Mouse (Mus musculus): Measurements from ENCODE around the gene Gsta3.
"Not testable (repeated sequence)": the region's sequence is repeated elsewhere in the genome, so short reads cannot be mapped to it uniquely, and the experiment has no call there.

Gene Gsta3

DNA sequence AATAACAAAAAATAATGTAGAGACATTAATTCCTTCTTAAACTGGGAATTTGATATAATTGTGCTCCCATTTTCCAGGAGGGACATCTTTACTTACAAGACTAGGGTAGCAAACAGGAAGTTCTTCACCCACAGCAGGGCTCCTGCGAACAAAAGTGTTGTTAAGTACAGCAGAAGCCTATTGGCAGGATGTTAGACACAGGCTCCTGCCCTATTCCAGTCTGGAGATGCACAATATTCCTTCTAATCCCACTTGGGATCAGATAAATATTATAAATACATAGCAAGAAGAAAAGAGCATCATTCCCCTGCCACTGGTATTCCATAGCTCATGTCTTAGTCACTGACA lies 12.9 kb downstream of the Gsta3 start:
- DNase-seq (ENCODE audit: low spot score in 2 of 2): no peak

DNA sequence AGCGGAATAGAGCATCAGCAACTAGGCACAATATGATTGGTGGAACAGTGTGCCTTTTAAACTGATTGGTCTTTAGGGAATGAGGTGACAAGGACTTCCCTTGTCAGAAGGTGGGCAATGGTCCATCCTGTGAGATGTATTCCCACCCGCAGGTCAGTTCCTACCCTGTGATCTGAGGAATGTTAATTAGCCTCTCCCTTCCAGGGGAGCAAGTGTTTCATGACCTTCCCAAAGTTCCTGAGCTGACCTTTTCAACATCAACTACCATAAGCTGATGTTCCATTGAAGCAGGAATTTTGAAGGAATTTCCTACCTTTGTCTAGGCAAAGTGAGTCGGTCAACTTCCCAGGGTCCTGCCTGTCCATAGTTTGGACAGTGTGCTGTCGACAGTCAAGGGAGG lies 13.5 kb downstream of the Gsta3 start:
- DNase-seq (ENCODE audit: low spot score in 2 of 2): no peak

DNA sequence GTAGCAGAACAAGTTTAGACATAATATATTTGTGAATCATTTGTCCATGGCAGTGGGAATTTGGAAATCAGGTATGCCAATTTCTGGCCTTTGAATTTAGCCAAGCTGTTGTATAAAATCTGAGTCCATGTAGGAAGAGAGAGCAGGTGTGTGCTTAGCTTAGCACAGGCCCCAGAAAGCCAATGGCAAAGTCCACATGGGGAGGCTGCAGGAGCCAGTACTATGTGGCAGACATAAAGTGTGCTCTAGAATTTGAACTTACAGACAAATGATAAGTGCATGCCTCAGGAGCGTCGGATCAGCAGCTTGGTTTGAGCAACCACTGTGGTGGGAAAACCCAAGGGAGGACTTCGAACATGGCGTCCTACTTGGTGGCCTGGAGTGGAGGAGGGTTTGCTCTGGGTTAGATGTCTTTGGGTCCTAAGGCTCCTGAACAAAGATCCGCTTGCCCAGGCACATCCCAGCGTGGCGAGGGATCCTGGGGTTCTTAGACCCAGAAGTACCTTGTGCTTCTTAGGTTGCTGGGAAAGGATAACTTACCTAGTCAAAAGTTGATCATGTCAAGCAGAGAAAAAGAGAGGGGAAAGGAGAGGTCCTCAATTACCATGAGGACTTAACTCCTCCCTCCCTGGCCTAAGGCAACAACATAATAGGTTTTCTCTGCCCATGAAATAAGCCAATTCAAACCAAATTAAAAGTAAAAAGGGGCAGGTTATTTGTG lies 15.4 kb downstream of the Gsta3 start:
- DNase-seq (ENCODE audit: low spot score in 2 of 2): no peak

DNA sequence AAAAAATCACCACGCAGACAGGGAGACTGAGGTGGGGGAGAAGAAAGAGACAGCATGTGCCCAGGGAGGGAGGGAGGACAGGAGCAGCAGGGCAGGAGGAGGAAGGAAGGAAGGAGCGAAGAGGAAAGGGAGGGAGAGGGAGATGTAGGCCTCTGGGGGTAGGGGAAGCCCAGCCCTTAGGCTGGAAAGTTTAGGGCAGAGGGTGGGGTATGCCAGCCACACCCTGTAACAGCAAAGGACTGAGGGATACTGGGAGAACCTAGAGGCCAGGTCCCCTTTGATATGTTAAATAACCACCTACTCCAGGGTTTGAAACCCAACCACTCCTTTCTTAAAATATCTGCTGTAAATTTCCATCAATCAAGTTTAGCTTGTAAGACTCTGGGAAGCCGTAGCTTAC lies 16.0 kb downstream of the Gsta3 start:
- DNase-seq (ENCODE audit: low spot score in 2 of 2): no peak

DNA sequence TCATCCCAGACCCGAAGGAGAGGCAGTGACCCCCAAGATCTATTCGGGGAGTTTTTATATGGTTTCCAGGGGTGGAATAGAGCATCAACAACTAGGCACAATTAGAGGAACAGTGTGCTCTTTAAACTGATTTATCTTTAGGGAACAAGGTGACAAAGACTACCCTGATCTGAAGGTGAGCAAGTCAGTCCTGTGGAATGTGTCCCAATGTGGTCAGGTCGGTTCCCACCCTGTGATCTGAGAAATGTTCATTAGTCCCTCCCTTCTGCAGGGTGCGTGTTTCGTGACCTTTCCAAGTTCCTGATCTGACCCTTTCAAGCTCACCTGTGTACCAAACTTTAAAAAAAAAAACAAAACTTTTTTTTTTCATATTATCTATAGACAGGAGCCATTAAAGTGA lies 16.5 kb downstream of the Gsta3 start:
- DNase-seq (ENCODE audit: low spot score in 2 of 2): no peak

DNA sequence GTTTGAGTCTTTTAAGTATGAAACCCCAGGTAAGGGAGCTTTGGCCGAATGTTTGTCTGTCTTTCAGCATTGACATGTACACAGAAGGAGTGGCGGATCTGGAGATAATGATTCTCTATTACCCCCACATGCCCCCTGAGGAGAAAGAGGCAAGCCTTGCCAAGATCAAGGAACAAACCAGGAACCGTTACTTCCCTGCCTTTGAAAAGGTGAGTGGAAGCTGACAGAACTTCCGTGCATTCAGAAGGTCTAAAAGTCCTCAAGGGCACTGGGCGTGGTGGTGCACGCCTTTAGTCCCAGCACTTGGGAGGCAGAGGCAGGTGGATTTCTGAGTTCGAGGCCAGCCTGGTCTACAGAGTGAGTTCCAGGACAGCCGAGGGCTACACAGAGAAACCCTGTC lies 19.6 kb downstream of the Gsta3 start:
- DNase-seq (ENCODE audit: low spot score in 2 of 2): not testable (repeated sequence)

DNA sequence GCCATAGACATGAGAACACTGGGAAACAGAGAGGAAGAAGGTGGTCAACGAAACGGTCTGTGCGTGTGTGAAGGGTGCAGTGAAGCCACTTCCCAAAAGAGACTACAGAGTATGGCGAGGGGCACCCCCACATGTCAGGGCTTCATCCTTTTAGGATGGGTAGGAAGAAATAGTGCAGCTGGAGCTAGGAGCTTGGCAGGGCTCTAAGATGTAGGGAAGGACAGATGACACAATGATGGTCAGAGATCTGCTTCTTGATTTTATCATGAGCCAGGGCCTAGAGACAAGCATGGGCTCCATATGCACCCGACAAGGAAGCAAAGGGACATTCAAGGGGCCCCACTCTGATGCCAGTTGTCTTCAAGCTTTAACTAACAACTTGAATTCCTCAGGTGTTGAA lies 22.0 kb downstream of the Gsta3 start:
- DNase-seq (ENCODE audit: low spot score in 2 of 2): no peak

DNA sequence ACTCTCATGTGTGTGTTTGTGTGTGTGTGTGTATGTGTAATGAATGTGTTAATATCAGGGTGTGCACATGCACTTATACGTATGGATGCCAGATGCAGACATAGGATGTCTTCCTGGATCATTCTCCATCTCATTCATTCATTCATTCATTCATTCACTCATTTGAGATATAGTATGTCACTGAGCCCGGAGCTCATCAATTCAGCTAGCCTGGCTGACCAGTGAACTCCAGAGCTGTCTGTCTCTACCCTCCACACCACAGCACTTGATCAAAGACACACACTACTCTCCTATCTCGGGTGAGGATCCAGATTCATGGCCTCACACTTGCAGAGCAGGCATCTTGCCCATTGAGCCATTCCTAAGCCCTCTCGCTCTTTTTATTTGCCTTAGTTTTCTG lies 23.6 kb downstream of the Gsta3 start:
- no peak for DNase-seq (ENCODE audit: low spot score in 2 of 2)

DNA sequence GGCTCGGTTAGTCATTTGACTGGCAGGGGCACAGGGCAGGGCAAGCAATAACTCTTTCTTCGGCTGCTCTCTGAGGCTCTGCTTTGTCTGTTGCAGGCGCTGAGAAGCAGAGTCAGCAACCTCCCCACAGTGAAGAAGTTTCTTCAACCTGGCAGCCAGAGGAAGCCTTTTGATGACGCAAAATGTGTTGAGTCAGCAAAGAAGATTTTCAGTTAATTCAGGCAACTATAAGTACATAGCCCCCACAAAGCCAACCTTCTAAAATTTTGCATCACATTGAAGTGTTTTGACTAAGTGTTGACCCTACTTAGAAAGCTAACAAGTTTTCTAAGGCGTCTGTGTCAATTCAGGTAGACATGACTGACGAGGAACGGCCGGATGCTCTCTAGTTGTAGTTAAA lies 24.4 kb downstream of the Gsta3 start:
- DNase-seq (ENCODE audit: low spot score in 2 of 2): no peak

DNA sequence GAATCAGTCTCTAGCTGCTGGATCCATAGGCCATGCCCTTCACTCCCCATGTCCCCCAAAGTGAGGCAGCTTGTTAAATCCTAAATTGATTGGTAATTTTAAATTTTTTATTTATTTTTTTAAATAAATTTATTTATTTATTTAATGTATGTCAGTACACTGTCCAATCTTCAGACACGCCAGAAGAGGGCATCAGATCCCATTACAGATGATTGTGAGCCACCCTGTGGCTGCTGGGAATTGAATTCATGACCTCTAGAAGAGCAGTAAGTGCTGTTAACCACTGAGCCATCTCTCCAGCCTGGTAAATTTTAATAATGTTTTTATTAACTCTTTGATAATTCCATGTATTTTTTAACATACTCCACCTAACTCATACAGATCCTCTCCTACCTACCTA lies 26.4 kb downstream of the Gsta3 start:
- DNase-seq (ENCODE audit: low spot score in 2 of 2): no peak

DNA sequence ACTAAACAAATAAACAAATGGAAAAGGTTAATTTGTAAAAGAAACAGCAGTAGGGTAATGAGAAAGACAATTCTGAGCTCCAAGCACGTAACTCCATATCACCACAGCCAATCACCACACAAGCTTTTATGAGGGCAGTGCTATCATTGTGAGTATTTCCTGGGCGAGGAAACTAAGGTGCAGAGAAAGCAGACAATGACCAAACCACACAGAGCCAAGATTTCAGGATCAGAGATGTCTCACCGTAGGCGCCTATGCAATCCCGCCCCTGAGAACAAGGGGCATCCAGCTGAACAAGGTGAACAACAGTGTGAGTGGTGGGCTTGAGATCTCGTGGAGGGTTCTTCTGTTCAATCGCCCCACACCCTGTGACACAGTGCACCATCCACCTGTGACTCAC lies 27.1 kb downstream of the Gsta3 start:
- DNase-seq (ENCODE audit: low spot score in 2 of 2): not testable (repeated sequence)

DNA sequence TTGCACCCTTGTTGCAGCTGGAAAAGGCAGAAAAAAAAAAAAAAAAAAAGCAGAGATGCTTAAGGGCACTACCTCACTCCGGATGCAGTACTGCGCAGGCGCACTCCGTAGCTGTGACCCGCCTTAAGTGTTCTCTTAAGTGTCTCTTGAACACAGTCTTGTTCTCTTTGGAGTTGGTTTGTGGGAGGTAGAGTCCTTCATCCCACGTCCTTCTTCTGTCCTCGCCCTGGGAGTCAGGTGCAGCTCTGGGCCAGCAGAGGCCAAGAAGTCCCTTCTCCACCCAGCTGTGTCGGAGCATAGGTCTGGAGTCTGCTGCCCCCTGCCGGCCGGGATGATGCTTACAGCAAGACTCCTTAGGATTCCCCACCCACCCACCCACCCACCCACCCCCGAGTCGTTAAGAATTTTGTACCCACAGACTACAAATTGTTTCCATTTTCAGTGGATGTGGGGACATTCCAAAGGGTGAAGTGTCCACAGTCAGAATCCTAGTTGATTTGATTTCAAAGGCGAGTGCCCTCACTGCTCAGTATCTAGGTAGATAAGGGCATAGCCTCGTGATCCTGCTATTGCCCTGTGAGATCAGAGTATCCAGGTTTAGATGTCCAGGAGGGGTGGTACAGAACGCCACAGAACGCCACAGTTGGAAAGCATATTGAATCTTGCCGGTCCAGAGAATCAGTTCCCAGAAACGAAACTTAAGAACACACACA lies 31.1 kb downstream of the Gsta3 start:
- DNase-seq (ENCODE audit: low spot score in 2 of 2): peak; percentile 44 to 79

DNA sequence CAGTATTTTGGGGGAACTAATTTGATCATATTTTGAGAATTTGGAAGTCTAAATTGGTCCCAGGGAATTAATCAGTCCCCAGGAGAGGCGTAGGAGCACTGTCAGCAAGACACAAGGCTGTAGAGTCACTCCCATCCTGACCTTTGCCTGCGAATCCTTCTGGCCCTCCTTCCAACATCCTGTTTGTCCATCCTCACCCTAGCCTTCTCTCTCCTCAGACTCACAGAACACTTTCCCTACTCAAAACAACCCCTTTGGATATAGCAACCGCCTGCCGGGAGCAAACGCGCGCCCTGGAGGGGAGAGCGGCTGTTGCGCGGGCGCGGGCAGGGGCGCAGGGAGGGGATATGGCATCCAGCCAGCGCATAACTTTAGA lies 31.7 kb downstream of the Gsta3 start:
- DNase-seq (ENCODE audit: low spot score in 2 of 2): peak in 1 of 2 experiments; percentile 22

DNA sequence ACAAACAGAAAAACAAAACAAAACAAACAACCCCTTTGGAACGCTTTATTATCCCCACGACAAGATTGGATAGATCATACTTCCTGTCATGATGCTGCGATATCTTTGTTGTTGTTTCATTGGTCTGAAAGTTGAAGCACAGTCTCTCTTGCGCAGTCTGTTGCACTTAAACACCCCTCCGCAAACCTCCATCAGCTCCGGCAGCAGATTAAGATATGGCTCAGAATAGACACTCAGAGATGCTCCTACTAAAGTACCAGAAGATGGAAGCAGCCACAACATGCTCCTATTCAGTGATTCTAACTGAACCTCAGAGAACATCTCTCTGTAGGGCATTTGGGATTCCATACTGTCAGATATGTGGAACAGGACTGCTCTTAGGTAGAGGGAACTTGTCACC lies 32.7 kb downstream of the Gsta3 start:
- DNase-seq (ENCODE audit: low spot score in 2 of 2): no peak

DNA sequence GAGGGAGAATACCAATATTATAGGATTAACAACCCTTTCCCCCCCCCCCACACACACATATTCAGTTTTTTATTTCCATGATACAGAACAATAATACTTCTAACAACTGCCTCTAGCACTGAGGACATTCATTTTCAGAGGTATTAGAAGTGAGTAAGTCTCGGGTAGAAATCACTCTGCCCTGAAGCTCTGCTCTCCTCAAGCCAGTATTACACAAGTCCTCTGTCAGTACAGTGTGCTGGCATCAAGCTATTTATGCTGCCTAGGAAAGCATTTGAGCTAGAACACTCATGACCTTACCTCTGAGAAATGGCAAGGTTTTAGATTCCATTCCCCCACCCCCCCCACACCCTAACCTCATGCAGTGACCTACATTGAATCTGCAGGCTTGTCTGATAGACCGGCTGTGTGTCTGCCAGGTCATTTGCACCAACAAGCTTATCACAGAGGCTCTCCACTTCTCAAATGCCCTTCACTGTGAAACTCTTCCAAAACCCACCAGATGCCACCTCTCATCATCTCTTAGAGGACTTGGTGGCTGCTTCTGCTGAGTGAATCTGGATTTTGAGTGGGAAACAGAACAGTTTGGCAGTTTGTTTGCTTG lies 34.1 kb downstream of the Gsta3 start:
- DNase-seq (ENCODE audit: low spot score in 2 of 2): no peak

DNA sequence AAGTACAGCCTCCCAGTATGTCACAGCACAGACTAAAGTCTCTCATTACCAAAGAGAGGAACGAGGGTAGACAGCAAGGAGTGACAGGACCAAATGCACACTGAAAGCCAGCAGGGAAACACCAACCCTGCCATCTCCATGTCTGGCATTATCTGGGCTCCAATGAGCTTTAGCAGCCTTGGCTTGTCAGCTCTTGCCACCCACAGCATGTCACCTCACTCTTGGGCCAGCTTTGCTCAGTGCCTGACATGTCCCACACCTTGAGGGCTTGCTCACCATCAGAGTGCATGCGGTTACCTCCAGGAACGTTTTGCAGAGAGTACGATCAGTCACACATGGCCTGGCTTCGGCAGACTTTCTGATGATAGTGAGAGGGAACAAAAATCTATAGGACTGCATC lies 35.0 kb downstream of the Gsta3 start:
- not testable (repeated sequence) for DNase-seq (ENCODE audit: low spot score in 2 of 2)

DNA sequence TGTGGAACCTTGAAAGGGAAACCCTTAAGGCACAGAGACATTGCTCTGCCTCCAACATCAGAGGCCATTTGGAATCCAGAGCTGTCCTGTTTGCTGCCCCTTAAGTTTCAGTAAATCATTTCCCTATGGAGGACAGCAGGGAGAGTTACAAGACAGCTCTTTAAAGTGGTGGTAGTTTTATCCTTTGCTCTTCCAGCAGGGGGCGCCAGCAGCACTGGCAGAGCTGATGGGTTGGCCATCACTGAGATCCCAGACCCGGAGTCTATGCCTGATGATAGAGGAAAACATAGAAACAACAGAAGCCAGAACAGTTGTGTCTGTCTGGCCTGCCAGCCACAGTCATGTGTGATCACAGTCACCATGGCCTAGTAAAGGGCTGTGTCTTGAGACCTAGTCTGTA lies 35.8 kb downstream of the Gsta3 start:
- DNase-seq (ENCODE audit: low spot score in 2 of 2): not testable (repeated sequence)

DNA sequence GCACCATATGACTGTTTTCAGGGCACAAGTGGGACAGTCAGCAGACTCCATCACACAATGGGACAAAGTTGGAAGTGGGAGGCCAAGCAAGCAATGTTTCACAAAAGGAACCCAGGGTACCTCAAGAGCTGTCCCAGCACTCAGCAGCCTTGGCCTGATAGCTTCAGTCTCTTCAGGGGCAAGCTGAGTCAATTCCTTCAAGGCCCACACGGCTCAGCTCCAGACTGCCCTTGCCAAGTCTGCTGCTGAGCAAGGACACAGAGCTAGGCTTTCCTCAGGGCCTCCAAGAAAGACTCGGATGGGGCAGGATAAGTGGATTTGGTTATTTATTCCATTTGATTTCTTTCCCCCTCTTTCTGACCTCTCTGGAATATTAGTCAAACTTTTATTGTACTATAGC lies 39.9 kb downstream of the Gsta3 start:
- DNase-seq (ENCODE audit: low spot score in 2 of 2): no peak

DNA sequence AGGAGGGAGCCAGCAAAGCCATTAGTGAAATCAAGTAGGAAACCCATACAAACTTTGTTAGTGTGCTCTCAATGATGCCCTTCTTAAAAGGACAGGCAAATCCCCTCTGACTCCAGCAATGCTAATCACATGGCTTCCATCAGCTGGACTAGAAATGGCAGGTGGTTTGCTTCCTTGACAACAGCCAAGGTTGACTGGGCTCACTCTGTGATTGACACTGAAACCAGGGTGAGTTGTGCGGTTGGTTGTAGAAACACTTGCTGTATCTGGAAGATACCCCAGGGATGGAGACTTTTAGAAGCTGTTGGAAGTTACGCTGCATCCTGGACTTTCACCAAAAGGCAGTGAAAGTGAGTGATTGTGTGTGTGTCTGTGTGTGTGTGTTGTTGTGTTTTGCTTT lies 44.3 kb downstream of the Gsta3 start:
- not testable (repeated sequence) for DNase-seq (ENCODE audit: low spot score in 2 of 2)

DNA sequence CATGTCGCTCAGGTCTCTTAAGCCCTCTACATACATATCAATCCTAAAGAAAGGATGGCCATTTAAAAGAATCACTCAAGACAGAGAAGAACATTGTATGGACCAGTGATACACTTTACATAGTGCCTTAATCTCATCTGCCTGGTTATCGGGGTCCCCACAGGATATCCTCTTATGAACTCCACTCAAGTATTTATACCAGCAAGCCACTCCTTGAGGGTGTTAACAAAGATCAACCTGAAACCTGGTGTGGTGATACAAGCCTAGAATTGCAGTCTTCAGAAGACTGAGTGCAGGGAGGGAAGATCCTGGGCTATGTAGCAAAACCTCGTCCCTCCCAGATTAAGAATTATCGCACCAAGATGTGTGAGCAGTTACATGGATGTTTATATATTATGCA lies 51.0 kb downstream of the Gsta3 start:
- no peak for DNase-seq (ENCODE audit: low spot score in 2 of 2)

DNA sequence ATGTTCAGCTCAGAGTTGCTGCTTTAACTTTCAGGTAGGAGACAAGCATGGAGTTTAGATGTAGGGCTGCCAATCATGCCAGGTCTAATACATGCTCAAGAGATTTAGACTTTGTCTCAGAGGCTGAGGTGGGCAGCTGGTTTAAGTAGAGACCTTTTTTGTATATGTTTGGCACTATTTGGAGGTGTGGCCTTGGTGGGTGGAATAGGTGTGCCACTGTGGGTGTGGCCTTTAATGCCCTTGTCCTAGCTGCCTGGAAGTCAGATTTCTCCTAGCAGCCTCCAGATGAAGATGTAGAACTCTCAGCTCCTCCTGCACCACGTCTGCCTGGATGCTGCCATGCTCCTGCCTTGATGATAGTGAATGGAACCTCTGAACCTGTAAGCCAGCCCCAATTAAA lies 52.2 kb downstream of the Gsta3 start:
- DNase-seq (ENCODE audit: low spot score in 2 of 2): no peak

DNA sequence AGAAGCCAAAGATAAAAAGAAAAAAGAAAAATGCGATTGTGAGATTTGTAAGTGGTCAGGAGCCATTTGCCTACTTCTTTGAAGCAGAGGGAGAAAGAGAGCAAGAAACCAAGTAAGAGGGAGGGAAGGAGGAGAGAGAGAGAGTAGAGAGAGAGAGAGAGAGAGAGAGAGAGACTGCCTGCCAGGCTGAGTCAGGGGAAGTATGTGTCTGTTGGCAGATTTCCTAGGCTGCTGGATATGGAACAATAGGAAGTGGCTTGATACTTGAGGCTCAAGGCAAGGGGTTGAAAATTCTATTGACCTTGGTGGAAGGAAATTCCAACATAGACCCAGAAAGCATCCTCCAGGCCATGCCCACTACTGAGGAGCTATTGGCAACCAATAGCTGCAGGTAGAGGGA lies 55.8 kb downstream of the Gsta3 start:
- no peak for DNase-seq (ENCODE audit: low spot score in 2 of 2)

DNA sequence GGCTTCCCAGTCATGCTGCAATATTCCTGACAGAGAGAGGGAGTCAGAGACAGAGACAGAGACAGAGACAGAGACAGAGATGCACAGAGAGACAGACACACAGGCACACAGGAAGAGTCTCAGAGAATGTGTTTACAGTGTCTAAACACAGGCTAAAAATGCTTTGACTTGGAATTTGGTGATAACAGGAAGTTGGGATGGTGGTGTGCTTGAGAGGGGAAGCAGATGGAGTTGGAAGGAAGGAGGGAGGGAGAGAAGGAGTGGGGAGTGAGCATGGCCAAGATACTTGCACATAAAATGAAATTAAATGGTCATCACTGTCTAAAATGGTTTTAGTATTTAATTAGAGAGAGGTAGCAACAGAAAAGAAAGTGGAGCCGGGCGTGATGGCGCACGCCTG lies 57.7 kb downstream of the Gsta3 start:
- DNase-seq (ENCODE audit: low spot score in 2 of 2): no peak
